Mouse (Mus musculus) ES-E14 (cell line): ENCODE data around the gene Gm20532.

Experiments
- CHD2 ChIP-seq: IDR thresholded peaks from 2 replicates; pipeline ENCODE4 v1.6.1; 2014; ENCODE audit warnings: mild to moderate bottlenecking, low read depth, low read length, inconsistent platforms
- MAFK ChIP-seq: IDR thresholded peaks from 2 replicates; pipeline ENCODE4 v1.6.1; 2014; ENCODE audit warnings: mild to moderate bottlenecking, low read depth, low read length, inconsistent platforms; ENCODE audit not compliant: insufficient read depth
- ZNF384 ChIP-seq: IDR thresholded peaks from 2 replicates; pipeline ENCODE4 v1.6.1; 2012; ENCODE audit warnings: low read depth, low read length, inconsistent platforms

GRCm38 (mm10) chr2:26593211-26594021 is 7.0 kb downstream of the Gm20532 start:
- TF ChIP-seq ZNF384 (no peak), CHD2 (no peak), MAFK (no peak)
